Mouse (Mus musculus): ENCODE measurements around the gene Klhl7. TPM values are rescaled to one million over a fixed set of nuclear protein-coding genes. Genes with fewer than 3 reads are reported as not detected.

The Klhl7 gene
- total and polyA plus RNA-seq, 2 experiments from 2014 or later: 101 to 106 TPM

- no peak overlapping the region for H3K4me3 ChIP-seq (ENCODE audit: low read length)
- no peak overlapping the region for H3K27ac ChIP-seq
- no peaks in the 10 kb centered on the region for H3K27me3 ChIP-seq (ENCODE audit: insufficient read depth, low read length)
- WGBS: 94% methylated on average over 6 of the region's 6 CpGs
- H3K9ac ChIP-seq (replicated peaks; ENCODE audit: low read length): no peak overlapping the region
- DNase-seq (ENCODE audit: low spot score) (no peak), ATAC-seq (no peak)
- no peak for TF ChIP-seq CTCF (IDR thresholded peaks at IDR 0.05; ENCODE audit: low read depth)
- no peak overlapping the region for H3K4me2 ChIP-seq (ENCODE audit: low read depth, low read length)
- H3K4me1 ChIP-seq (ENCODE audit: insufficient read depth, low read length): no peaks in the 10 kb centered on the region
- no peaks in the 10 kb centered on the region for H3K9me3 ChIP-seq (ENCODE audit: low read length)
- peaks cover 33% of the 10 kb centered on the region for H3K36me3 ChIP-seq (ENCODE audit: insufficient read depth, low read length)
These were observed 82.7 kb downstream of the Klhl7 start for GRCm38 (mm10) chr5:24183096-24183495.

GRCm38 (mm10) chr5:24184011-24184410, 83.6 kb downstream of the Klhl7 start:
- H3K9ac ChIP-seq (replicated peaks; ENCODE audit: low read length): no peak overlapping the region
- H3K27ac ChIP-seq: no peak overlapping the region
- no peak overlapping the region for H3K4me3 ChIP-seq (ENCODE audit: low read length)
- DNase-seq (ENCODE audit: low spot score): no peak
- H3K4me1 ChIP-seq (ENCODE audit: insufficient read depth, low read length): no peaks in the 10 kb centered on the region
- TF ChIP-seq CTCF (IDR thresholded peaks at IDR 0.05; ENCODE audit: low read depth): no peak
- H3K27me3 ChIP-seq (ENCODE audit: insufficient read depth, low read length): no peaks in the 10 kb centered on the region
- peaks cover 31% of the 10 kb centered on the region for H3K36me3 ChIP-seq (ENCODE audit: insufficient read depth, low read length)
- 93% methylated on average over 5 of the region's 5 CpGs for WGBS
- no peaks in the 10 kb centered on the region for H3K9me3 ChIP-seq (ENCODE audit: low read length)
- no peak for ATAC-seq
- no peak overlapping the region for H3K4me2 ChIP-seq (ENCODE audit: low read depth, low read length)

GRCm38 (mm10) chr5:24188476-24188875, 88.1 kb downstream of the Klhl7 start:
- no peak for ATAC-seq
- no peak for TF ChIP-seq CTCF (IDR thresholded peaks at IDR 0.05; ENCODE audit: low read depth)
- 85% methylated on average over 4 of the region's 4 CpGs for WGBS

GRCm38 (mm10) chr5:24191821-24192220, 91.4 kb downstream of the Klhl7 start:
- H3K27ac ChIP-seq: no peak overlapping the region
- H3K4me1 ChIP-seq (ENCODE audit: insufficient read depth, low read length): no peaks in the 10 kb centered on the region
- no peak for ATAC-seq
- H3K36me3 ChIP-seq (ENCODE audit: insufficient read depth, low read length): no peaks in the 10 kb centered on the region
- no peaks in the 10 kb centered on the region for H3K27me3 ChIP-seq (ENCODE audit: insufficient read depth, low read length)
- WGBS: 87% methylated on average over 2 of the region's 2 CpGs
- H3K4me3 ChIP-seq (ENCODE audit: low read length): no peak overlapping the region
- no peak for TF ChIP-seq CTCF (IDR thresholded peaks at IDR 0.05; ENCODE audit: low read depth)
- no peak for DNase-seq (ENCODE audit: low spot score)
- H3K9me3 ChIP-seq (ENCODE audit: low read length): no peaks in the 10 kb centered on the region
- no peak overlapping the region for H3K4me2 ChIP-seq (ENCODE audit: low read depth, low read length)
- no peak overlapping the region for H3K9ac ChIP-seq (replicated peaks; ENCODE audit: low read length)

More at GRCm38 (mm10) chr5:24188476-24188875, 88.1 kb downstream of the Klhl7 start:
- Histone ChIP-seq H3K4me1 (ENCODE audit: insufficient read depth, low read length) (no peaks in the 10 kb centered on the region), H3K27me3 (ENCODE audit: insufficient read depth, low read length) (no peaks in the 10 kb centered on the region), H3K9ac (replicated peaks; ENCODE audit: low read length) (no peak overlapping the region), H3K27ac (no peak overlapping the region), H3K4me3 (ENCODE audit: low read length) (no peak overlapping the region), H3K36me3 (ENCODE audit: insufficient read depth, low read length) (peaks cover 7% of the 10 kb centered on the region; the same call in 1 of the 2 replicates), H3K4me2 (ENCODE audit: low read depth, low read length) (no peak overlapping the region), H3K9me3 (ENCODE audit: low read length) (no peaks in the 10 kb centered on the region)
- no peak for DNase-seq (ENCODE audit: low spot score)

GRCm38 (mm10) chr5:24201006-24201405, 100.6 kb downstream of the Klhl7 start:
- H3K9me3 ChIP-seq (ENCODE audit: low read length): no peaks in the 10 kb centered on the region
- H3K36me3 ChIP-seq (ENCODE audit: insufficient read depth, low read length): no peaks in the 10 kb centered on the region
- WGBS: 81% methylated on average over 4 of the region's 4 CpGs
- no peak for DNase-seq (ENCODE audit: low spot score)
- H3K27me3 ChIP-seq (ENCODE audit: insufficient read depth, low read length): no peaks in the 10 kb centered on the region
- TF ChIP-seq CTCF (IDR thresholded peaks at IDR 0.05; ENCODE audit: low read depth): no peak
- no peak overlapping the region for H3K4me3 ChIP-seq (ENCODE audit: low read length)
- H3K4me1 ChIP-seq (ENCODE audit: insufficient read depth, low read length): no peaks in the 10 kb centered on the region
- no peak overlapping the region for H3K9ac ChIP-seq (replicated peaks; ENCODE audit: low read length)
- H3K4me2 ChIP-seq (ENCODE audit: low read depth, low read length): no peak overlapping the region
- no peak overlapping the region for H3K27ac ChIP-seq
- ATAC-seq: no peak

- 65% methylated on average over 5 of the region's 5 CpGs for WGBS
- TF ChIP-seq CTCF (IDR thresholded peaks at IDR 0.05; ENCODE audit: low read depth): no peak
- no peak overlapping the region for H3K27ac ChIP-seq
- H3K36me3 ChIP-seq (ENCODE audit: insufficient read depth, low read length): no peaks in the 10 kb centered on the region
- peak; percentile 79 for ATAC-seq
- no peak overlapping the region for H3K9ac ChIP-seq (replicated peaks; ENCODE audit: low read length)
- DNase-seq (ENCODE audit: low spot score): peak; percentile 48
- no peaks in the 10 kb centered on the region for H3K27me3 ChIP-seq (ENCODE audit: insufficient read depth, low read length)
- no peaks in the 10 kb centered on the region for H3K4me1 ChIP-seq (ENCODE audit: insufficient read depth, low read length)
- no peaks in the 10 kb centered on the region for H3K9me3 ChIP-seq (ENCODE audit: low read length)
- no peak overlapping the region for H3K4me3 ChIP-seq (ENCODE audit: low read length)
- no peak overlapping the region for H3K4me2 ChIP-seq (ENCODE audit: low read depth, low read length)
These were observed 102.1 kb downstream of the Klhl7 start for GRCm38 (mm10) chr5:24202492-24202891.

- Histone ChIP-seq H3K9me3 (ENCODE audit: low read length) (no peaks in the 10 kb centered on the region), H3K4me2 (ENCODE audit: low read depth, low read length) (no peak overlapping the region), H3K27me3 (ENCODE audit: insufficient read depth, low read length) (no peaks in the 10 kb centered on the region), H3K4me3 (ENCODE audit: low read length) (no peak overlapping the region), H3K27ac (no peak overlapping the region), H3K4me1 (ENCODE audit: insufficient read depth, low read length) (no peaks in the 10 kb centered on the region), H3K36me3 (ENCODE audit: insufficient read depth, low read length) (no peaks in the 10 kb centered on the region), H3K9ac (replicated peaks; ENCODE audit: low read length) (no peak overlapping the region)
- no peak for TF ChIP-seq CTCF (IDR thresholded peaks at IDR 0.05; ENCODE audit: low read depth)
- no peak for ATAC-seq
- DNase-seq (ENCODE audit: low spot score): no peak
- WGBS: 82% methylated on average over 5 of the region's 5 CpGs
These were observed 102.9 kb downstream of the Klhl7 start for GRCm38 (mm10) chr5:24203266-24203665.

All from hindbrain, postnatal 0 days (tissue).